Mouse (Mus musculus) E14TG2a.4 (cell line): ENCODE results near the gene Sema5a.
A peak's percentile ranks its signal among the peaks of the same experiment; 100 is the strongest.

ENCODE experiments used
- H3K27me3 ChIP-seq: 2 replicates; pipeline ENCODE4 v1.6.1; 2014; ENCODE audit warnings: low read length, control low read depth; ENCODE audit not compliant: insufficient read depth
- H3K36me3 ChIP-seq: 2 replicates; pipeline ENCODE4 v1.6.1; 2014; ENCODE audit warnings: low read length, control low read depth; ENCODE audit not compliant: insufficient read depth
- H3K4me1 ChIP-seq: replicated peaks from 2 replicates; pipeline ENCODE4 v1.6.1; 2014; ENCODE audit warnings: low read depth, low read length, control low read depth
- H3K4me3 ChIP-seq: replicated peaks from 2 replicates; pipeline ENCODE4 v1.5.1; 2014; ENCODE audit warnings: mild to moderate bottlenecking, low read length
- H3K9me3 ChIP-seq: 2 replicates; pipeline ENCODE4 v1.6.1; 2014; ENCODE audit warnings: low read length, control low read depth
- CTCF ChIP-seq: conservative IDR thresholded peaks from 2 replicates; pipeline ENCODE4 v1.5.1; 2014; ENCODE audit warnings: low read length
- NANOG ChIP-seq: IDR thresholded peaks from 2 replicates; pipeline ENCODE4 v1.6.1; 2014; ENCODE audit warnings: borderline replicate concordance, low read length, mixed read lengths
- POU5F1 ChIP-seq: IDR thresholded peaks from 2 replicates; pipeline ENCODE4 v1.6.1; 2014; ENCODE audit warnings: low read length, borderline replicate concordance

Sema5a gene

DNA sequence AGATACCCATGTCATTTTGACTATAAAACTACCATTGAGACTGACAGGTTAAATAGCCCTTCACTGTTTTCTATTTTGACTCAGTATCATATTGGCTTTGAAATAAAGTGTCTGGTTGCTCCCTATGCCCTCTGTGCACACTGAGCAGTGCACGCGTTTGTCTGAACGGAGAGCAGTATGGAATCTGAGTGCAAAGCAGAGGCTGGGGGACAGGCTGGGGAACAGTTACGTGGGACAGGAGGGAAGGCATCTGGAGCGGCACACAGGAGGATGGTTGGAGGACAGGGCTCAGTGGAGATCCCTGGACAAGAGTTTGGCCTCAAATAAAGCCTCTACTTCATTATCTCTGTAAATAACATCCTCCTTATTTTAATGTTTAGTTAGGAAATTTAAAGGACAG is 30.4 kb downstream of the Sema5a start:
- no peaks in the 10 kb centered on the region for H3K36me3 ChIP-seq
- H3K4me1 ChIP-seq: peaks cover 2% of the 10 kb centered on the region
- no peaks in the 10 kb centered on the region for H3K9me3 ChIP-seq
- H3K27me3 ChIP-seq: no peaks in the 10 kb centered on the region
- no peak overlapping the region for H3K4me3 ChIP-seq
- TF ChIP-seq NANOG (no peak), CTCF (no peak), POU5F1 (no peak)

DNA sequence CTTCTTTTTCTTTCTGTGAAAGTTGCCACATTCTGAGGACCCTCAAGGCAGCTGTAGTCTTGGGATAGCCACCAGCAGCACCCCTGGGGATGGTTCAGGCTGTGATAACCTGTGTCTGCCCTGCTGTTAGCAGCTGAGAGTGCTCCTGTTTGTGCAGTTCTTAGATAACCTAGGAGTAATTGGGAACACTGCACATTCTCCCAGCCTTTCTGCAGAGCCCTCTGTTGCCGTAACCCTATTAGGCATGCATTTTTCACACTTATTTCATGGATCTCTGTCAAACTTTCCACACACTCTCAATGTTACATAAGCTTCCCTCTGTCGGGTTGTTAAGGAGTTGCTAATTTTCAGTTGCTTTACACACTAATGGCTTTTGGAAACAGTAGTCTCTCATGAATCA is 34.0 kb downstream of the Sema5a start:
- Histone ChIP-seq H3K27me3 (no peaks in the 10 kb centered on the region), H3K36me3 (no peaks in the 10 kb centered on the region), H3K4me3 (no peak overlapping the region), H3K9me3 (no peaks in the 10 kb centered on the region), H3K4me1 (no peaks in the 10 kb centered on the region)
- TF ChIP-seq NANOG (no peak), POU5F1 (no peak), CTCF (no peak)

DNA sequence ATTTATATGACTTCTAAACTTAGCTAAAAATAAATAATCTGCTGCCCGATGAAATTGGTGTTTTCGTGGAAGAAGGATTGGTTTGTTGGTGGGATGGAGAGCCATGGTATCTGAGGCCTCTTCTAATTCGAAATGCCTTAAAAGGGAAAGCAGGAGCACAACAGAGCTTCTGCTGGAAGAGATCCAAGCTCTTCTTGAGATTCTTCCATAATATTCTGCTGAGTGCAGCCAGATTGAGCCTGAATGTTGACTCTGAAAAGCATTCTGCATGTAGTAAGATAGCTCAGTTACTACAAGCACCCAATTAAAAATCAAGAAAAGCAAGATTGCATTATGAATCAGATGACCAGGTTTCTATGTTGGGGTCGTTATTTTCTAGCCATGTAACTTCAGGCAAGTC is 36.8 kb downstream of the Sema5a start:
- Histone ChIP-seq H3K4me1 (no peaks in the 10 kb centered on the region), H3K27me3 (no peaks in the 10 kb centered on the region), H3K9me3 (no peaks in the 10 kb centered on the region), H3K4me3 (no peak overlapping the region), H3K36me3 (no peaks in the 10 kb centered on the region)
- TF ChIP-seq NANOG (no peak), POU5F1 (no peak), CTCF (no peak)

- no peaks in the 10 kb centered on the region for H3K36me3 ChIP-seq
- no peak overlapping the region for H3K4me3 ChIP-seq
- no peaks in the 10 kb centered on the region for H3K27me3 ChIP-seq
- no peaks in the 10 kb centered on the region for H3K4me1 ChIP-seq
- no peaks in the 10 kb centered on the region for H3K9me3 ChIP-seq
- TF ChIP-seq POU5F1 (no peak), NANOG (no peak), CTCF (no peak)
Measured at GRCm38 (mm10) chr15:32284688-32285087, 40.1 kb downstream of the Sema5a start.

DNA sequence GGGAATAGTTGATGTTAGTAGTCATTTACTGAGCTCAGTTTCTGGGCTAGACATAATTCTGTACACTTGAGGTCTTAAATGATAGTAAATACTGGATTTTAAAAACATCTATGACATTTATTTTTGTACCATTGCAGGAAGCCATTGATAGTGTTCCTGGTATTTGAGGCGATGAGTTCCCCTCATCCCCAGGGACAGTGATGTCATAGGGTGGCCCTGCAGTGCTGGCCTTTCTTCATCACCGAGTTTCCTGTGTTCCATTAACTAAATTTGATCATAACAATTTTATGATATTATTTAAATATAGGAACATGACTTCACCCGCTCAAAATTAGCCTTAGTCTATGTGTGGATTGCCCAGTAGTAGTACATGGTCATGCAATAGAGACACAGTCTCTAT is 41.7 kb downstream of the Sema5a start:
- TF ChIP-seq CTCF: no peak
- no peak for TF ChIP-seq POU5F1
- no peak for TF ChIP-seq NANOG
- Histone ChIP-seq H3K4me3 (no peak overlapping the region), H3K27me3 (no peaks in the 10 kb centered on the region), H3K9me3 (no peaks in the 10 kb centered on the region), H3K36me3 (no peaks in the 10 kb centered on the region), H3K4me1 (no peaks in the 10 kb centered on the region)

GRCm38 (mm10) chr15:32288480-32288879 is 43.9 kb downstream of the Sema5a start:
- no peaks in the 10 kb centered on the region for H3K27me3 ChIP-seq
- H3K9me3 ChIP-seq: peaks cover 14% of the 10 kb centered on the region
- H3K4me1 ChIP-seq: no peaks in the 10 kb centered on the region
- TF ChIP-seq CTCF: no peak
- no peak for TF ChIP-seq POU5F1
- no peak for TF ChIP-seq NANOG
- no peaks in the 10 kb centered on the region for H3K36me3 ChIP-seq
- no peak overlapping the region for H3K4me3 ChIP-seq

DNA sequence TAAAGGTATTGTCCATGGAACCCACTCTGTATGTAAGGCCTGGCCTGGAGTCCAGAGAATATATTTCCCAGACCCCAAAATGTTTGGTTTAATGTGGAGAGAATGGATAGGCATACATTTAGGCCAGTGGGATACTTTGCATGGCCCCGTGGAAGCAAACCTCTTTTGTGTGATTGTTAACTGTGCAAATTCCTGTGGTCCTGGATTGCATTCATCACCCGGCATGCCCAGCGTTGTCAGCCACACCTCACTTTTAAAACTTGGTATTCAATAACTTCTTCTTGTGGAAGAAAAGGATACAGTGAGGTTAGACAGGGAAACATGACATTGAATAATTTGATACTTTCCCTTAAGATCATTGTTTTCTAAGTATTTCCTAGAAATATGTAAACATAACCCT is 46.4 kb downstream of the Sema5a start:
- no peaks in the 10 kb centered on the region for H3K4me1 ChIP-seq
- no peaks in the 10 kb centered on the region for H3K36me3 ChIP-seq
- peaks cover 14% of the 10 kb centered on the region for H3K9me3 ChIP-seq
- H3K4me3 ChIP-seq: no peak overlapping the region
- no peaks in the 10 kb centered on the region for H3K27me3 ChIP-seq
- no peak for TF ChIP-seq NANOG
- no peak for TF ChIP-seq POU5F1
- no peak for TF ChIP-seq CTCF

DNA sequence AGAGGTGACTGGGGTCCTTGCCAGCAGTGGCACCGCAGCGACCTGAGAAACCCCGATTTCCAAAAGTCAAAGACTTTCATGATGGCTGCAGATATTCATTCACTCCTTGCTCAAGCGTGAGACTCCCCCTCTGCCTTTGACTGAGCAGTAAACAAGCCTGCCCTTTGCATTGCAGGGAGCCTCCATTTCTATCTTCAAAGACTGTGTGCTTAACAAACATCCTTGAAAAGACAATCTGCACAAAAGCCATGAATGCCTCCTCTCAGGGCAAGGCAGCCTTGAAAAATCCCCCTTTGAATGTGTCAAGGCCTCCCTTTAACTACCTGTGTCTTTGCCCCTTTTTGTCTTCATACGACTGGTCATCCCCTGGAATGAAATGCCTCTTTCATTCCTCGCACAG is 51.9 kb downstream of the Sema5a start:
- no peaks in the 10 kb centered on the region for H3K27me3 ChIP-seq
- H3K4me1 ChIP-seq: no peaks in the 10 kb centered on the region
- H3K9me3 ChIP-seq: peaks cover 14% of the 10 kb centered on the region
- H3K4me3 ChIP-seq: no peak overlapping the region
- no peaks in the 10 kb centered on the region for H3K36me3 ChIP-seq
- TF ChIP-seq POU5F1 (no peak), NANOG (peak; percentile 14; the same call in 1 of the 2 replicates)

DNA sequence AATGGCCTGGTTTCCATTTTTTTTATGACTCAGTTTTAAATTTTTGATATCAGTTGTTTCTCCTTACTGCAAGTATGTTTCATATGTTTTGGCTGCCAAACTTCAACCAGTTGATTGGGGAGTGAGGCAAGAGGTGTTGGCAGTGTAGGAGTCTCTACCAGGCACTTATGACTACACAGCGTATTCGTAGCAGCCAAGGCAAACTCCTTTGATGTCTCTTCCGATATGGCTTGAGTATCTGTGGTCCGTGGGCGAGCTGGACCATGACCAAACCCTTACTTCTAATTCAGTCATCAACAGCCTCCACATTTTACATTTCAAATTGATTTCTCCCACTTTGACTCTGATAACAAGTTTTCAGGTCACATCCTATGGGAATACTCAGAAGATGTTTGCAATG is 52.7 kb downstream of the Sema5a start:
- H3K4me3 ChIP-seq: no peak overlapping the region
- H3K36me3 ChIP-seq: no peaks in the 10 kb centered on the region
- no peaks in the 10 kb centered on the region for H3K4me1 ChIP-seq
- peaks cover 9% of the 10 kb centered on the region for H3K9me3 ChIP-seq
- TF ChIP-seq POU5F1 (no peak), NANOG (no peak), CTCF (no peak)
- no peaks in the 10 kb centered on the region for H3K27me3 ChIP-seq
